Mouse (Mus musculus) T-helper 17 cell (primary cell): ENCODE measurements around the gene Cass4.

Source experiments
- in situ Hi-C, 2 experiments: fragments of 300-600 bp; cut with MboI, MseI; formaldehyde crosslinking; loops; 1 replicate in 1 of 2; 2 replicates in 1 of 2; pipeline ENCODE4 v1.15.1; 2025; ENCODE audit warnings: high pct_unique_total_duplicates in 2 of 2

The Cass4 gene

DNA sequence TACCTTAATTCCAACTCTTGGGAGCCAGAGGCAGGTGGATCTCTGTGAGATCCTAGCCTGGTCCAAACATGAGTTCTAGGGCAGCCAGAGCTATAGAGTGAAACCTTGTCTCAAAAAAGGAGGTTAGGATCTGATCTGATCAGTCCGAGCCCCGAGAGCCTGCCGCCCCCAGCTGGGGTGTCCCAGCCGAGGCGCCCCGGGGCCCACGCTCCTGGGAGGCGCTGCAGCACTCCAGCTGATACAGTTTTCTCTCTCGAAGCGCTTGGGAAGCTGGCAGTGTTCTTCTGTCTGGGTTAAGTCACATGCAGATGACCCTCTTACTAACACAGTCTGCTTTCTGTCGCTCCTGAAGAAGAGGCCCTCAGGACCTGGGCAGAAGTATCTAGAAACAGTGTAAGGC is 12.3 kb upstream of the Cass4 start:
- in situ Hi-C loops: loop anchor here in 1 of 2 experiments (5.0 to 25.0 kb wide), 2 partner anchors 66 to 631 kb away; partner anchors contain the start of genes Rae1 and Rbm38

DNA sequence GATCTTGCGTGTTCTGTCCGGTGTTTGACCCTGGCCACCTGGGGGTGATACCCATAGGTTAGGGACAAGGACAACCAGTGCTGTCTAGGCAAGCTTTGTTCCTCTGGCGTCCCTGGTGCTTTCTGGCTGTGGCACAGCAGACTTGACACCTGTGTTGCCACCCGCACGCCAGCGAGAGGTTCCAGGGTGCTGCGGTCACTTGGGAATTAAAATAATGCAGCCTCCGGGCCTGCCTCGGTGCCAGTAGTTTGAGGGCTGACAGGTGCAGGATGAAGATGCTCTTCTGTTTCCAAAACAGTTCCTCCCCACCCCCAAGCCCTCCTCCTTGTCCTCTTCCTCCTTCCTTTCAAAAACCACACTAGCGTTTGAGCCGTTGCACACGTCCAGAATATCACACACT is 11.7 kb upstream of the Cass4 start:
- in situ Hi-C loops: loop anchor here in 1 of 2 experiments (5.0 to 25.0 kb wide), 2 partner anchors 65 to 630 kb away; partner anchors contain the start of genes Rae1 and Rbm38

DNA sequence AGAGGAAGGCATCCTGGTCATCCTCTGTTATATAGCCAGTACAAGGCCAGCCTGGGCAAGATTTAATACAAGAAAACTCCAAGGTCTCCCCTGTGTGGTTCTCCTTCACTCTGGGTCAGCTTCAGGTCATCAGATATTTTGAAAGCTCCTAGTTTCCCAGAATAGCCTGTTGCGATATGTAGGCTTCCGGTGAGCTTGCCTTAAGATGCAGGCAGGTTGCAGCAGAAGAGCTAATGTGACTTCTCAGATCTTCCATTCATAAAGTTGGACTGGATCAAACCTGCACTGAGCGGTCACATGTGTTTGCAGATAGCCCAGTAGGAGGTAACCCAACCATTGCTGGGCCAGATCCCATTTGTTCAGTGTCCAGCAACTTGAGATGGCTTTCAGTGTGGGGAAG is 8.9 kb upstream of the Cass4 start:
- in situ Hi-C loops: loop anchor here in 1 of 2 experiments (5.0 to 25.0 kb wide), 2 partner anchors 63 to 628 kb away; partner anchors contain the start of genes Rae1 and Rbm38

DNA sequence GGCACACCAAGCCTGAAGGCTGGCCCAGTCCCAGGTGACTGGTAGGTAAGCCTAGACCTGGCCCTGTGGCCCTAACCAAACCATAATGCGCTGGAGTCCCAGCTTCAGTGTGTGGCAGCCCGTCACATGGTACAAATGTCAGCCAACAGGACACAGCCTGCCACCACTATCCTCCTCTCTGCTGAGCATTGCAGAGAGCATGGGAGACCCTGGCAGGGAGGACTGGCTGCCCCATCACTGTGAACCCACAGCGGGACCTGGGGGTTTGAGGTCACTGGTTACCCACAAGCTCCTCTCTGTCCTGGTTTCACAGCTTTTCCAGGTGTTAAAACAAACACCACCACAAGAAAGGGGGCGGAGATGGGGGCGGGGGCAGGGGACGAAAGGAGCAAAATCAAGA is 3.3 kb upstream of the Cass4 start:
- in situ Hi-C loops: loop anchor here in 1 of 2 experiments (25.0 kb wide), 1 partner anchor 622 kb away; the partner anchor contains the start of genes Rae1 and Rbm38

DNA sequence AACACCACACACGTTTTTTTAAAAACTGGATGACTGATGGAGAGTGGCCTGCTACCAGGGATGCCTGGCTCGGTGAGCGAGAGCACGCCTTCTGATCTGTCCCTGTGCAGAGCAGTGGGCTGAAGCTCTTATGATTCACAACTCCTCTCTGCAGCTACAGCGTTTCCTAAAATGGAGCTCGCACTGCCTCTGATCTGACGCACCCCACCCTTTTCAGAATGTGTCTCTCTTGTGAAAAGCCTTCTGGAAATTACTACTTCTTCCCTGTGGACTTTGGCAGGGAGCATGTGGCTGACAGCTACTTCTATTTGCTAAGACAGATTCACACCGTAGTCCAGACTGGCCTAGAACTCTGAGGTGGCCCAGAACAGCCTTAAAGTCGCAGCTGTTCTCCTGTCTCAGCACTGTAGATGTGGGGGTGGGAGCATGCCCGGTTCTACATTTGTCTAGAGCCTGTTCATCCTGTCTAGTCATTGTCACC is 1.5 kb upstream of the Cass4 start:
- in situ Hi-C loops: loop anchor here in 1 of 2 experiments (25.0 kb wide), 1 partner anchor 620 kb away; the partner anchor contains the start of genes Rae1 and Rbm38

DNA sequence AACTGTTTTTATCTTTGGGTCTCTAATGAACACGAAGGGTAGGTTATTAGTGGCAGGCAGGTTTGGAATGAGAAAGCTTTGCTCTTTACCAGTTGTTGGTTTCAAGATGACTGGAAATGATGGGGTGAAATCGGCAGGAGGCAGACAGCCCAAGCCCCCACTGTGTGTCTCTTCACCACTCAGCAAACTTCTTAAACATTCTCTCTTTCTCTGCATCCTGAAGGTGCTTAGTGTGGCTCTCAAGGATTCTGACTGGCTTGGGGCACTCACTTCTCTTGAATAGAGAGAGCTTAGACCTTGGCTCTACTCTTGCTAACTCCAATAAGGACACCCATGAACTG is 428 bp downstream of the Cass4 start:
- in situ Hi-C loops: loop anchor here in 1 of 2 experiments (25.0 kb wide), 1 partner anchor 618 kb away; the partner anchor contains the start of genes Rae1 and Rbm38

DNA sequence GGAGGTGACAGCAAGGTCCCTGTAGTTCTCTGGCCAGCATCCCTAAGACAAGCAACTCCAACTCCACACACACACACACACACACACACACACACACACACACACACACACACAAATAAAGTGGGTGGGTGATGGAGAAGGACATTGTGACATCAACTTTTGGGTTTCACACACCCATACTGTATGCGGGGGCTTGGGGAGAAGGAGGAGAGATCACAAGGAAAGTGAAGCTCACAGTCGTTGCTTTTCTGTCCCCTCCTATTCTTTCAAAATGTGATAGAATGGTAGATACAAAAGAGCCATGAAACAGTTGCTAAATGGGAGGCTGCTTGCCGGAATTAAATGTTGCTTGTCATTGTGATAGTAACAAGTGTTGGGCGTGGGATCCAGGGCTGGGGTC is 1.1 kb downstream of the Cass4 start:
- in situ Hi-C loops: loop anchor here (5.0 to 25.0 kb wide), 2 partner anchors 583 to 618 kb away; partner anchors contain the start of genes Rae1 (in 1 of the 2), Rbm38 (in 1 of the 2) and Spo11 (in 1 of the 2)

DNA sequence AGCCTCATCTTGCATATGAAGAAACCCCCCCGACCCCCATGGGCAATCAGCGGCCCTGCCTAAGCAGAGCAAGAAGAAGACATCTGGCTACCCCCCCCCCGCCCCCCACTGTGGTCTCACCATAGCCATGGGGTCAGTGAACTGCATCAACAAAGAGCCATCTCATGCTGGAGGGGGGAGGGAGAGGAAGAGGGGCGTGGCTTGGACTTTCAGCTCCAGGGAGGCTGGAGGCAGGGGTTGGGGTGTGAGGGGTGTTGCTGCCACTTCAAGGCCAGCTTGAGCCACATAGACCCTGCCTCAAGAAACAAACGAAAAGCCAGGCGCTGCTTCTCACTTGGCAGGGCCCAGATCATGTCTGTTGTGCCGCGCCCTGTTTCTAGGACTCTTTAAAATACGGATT is 2.4 kb downstream of the Cass4 start:
- in situ Hi-C loops: loop anchor here (5.0 to 25.0 kb wide), 2 partner anchors 581 to 616 kb away; partner anchors contain the start of genes Rae1 (in 1 of the 2), Rbm38 (in 1 of the 2) and Spo11 (in 1 of the 2)

DNA sequence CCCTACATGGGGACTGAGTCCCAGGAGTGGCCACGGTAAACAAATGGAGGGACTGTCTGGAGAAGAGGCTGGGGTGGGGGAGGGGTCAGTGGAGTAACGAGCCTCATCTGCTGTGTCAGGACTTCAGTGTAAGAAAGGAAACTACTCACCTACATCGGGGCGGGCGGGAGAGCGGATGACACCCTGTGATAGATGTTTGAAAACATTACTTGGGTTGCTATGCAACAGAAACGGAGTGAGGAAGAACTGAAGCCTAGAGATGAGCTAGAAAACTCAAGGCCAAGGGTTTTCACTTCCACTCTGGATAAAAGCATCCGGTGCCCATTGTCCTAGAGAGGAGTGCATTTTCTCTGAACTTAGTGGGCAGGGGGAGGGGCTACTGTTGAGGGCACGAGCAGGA is 6.3 kb downstream of the Cass4 start:
- in situ Hi-C loops: loop anchor here (5.0 to 25.0 kb wide), 3 partner anchors 37 to 612 kb away; partner anchors contain the start of genes Rae1 (in 1 of the 2), Rbm38 (in 1 of the 2) and Spo11 (in 1 of the 2)

DNA sequence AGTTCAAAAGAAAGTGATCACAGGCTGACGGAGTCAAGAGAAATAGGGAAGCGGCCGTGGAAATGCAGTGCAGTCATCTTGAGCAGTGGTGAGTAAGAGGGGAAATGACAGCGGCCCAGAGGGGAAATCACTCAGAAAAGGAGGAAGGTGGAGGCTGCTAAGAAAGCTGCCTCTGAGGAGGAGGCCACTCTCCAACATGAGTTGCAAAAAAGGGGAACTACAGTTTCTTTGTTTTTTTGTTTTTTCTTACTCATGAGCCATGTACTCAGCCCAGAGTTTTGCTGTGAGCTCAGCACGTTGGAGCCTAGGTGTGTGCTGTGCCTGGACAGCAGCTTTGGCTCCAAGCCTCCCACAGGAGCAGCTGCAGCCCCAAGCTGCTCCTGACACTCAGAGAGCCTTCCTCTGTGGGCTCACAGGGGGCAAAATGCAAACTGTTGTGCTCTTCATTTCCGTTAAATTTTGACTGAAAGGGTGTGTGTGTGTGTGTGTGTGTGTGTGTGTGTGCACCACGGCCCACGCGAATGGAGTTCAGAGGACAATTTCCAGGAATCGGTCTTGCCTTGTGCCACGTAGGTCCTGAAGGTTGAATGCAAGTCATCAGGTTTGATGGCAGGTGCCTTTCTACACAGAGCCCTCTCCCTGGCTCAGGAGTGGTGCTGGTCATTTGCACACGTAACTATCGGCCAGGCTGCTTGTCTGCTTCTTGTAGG is 7.7 kb downstream of the Cass4 start:
- in situ Hi-C loops: loop anchor here in 1 of 2 experiments (5.0 kb wide), 1 partner anchor 36 kb away; no protein-coding TSS in a partner anchor

DNA sequence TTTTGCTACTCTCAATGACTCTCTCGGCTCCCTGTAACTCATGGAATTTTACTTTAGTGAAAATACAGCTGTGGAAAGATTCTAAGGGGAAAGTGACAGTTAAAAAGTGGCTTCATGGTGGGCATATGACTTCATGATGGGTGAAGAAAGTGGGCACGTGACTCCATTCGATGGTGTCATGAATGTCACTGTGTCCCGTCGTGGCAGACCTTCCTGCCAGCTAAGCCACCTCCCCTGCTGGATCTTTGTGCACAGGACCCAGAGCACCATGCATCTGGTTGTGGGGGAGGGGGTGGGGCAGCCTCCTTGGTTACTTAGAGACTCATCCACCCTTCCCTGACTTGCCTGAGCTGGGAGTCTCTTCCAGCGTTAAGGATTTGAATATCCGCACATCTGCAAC is 10.6 kb downstream of the Cass4 start:
- in situ Hi-C loops: loop anchor here in 1 of 2 experiments (5.0 kb wide), 1 partner anchor 33 kb away; no protein-coding TSS in a partner anchor

DNA sequence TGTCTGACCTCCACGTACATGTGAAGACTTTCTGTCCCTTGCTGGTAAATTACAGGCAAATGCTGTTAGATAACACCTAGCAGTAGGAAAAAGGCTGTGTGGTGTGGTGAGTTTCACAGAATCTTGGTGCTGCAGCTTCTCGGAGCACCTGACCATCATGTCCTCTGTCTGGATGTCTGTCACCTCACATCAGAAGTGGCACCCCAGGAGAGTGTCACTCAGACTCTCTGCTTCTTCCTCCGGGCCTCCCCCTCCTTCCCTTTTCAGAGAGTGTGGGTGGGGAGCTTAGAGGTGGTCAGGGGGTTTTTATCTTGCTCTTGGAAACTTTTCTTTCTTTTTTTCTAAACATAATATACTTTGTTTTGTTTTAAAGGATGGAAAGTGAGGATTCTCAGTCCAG is 11.4 kb downstream of the Cass4 start:
- in situ Hi-C loops: no loop called here

DNA sequence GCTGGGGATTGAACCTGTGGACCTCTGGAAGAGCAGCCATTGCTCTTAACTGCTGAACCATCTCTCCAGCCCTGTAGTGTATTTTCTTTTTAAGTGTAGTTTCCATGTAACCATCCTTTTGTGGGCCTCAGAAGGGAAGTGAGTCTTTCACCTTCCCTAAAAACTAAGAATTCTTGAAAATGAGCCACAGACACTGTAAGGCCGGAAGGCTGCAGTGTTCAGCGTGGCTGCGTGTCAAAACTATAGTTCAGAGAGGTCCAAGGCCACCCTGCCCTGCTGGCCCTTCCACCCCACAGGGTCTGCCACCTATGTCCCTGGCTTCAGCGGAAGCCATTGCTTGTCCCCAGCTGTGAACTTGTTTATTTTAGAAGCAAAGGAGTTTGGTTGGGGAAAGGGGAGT is 12.6 kb downstream of the Cass4 start:
- in situ Hi-C loops: no loop called here

DNA sequence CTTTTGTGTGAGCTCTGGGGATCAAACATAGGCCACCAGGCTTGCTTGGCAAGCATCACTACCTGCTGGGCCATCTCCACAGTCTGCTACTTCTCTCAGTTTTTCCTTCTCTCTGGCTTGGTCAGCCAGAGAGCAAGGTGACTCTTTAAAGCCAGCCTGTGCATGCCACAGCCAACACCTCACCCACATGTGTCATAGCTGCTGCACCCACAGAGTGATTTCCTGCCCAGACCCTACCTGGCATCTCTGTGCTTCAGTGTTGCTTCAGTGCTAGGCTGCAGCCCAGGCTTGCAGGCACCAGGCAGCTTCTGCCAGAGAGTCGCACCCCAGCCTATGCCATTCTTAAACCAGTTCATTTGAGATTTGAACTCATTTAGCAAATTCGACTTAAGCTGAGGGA is 13.9 kb downstream of the Cass4 start:
- in situ Hi-C loops: no loop called here

DNA sequence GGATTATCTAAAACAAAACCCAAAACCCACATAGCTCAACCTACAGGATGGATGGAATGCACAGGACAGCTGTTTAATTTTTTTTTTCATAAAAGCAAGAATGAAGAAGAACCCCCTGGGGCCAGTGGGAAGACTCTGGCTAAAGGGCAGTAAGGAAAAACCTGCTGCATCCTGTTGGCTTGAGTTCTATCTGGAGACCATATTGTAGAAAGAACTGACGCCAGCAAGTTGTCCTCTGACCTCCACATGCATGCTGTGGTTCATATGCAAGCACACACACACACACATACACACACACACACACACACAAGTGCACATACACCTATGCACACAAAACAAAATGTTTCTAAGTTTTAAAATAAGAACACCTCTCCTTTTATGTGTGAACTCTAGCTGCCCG is 17.1 kb downstream of the Cass4 start:
- in situ Hi-C loops: no loop called here

DNA sequence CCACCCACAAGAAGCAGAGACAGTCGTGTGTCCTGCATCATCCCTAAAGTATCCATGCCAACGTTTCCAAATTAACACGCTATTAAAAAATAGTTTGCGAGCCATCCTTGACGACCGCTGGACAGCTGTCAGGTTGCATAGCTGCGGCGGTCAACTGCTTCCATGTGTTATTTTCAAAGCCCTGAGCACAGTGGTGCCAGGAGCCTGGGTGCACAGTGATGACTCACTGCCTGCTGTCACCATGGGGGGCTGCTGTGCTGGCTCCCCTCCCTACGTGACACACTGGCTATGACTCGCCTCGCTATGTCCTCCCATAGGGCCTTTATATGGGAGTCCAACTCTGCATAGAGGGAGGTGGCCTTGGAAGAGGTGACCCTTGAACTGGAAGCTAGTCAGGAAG is 17.5 kb downstream of the Cass4 start:
- in situ Hi-C loops: no loop called here

DNA sequence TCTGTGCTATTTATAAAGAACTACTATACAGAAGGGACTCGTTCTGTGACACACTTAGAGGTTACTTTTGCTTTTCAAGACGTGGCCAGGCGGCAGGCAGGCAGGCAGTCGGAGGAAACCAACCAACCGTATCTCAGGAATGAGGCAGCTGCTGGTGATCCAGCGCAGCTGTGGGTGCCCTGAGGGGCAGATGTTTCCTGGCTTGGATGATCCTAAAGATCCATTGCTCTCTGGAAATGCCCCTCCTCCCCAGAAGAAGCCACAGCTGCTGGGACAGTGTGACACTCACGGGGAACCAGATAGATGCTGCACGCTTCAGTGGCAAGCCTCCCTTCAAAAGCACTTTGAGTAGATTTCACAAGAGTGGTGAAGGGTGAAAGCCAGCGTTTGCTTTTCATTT is 18.9 kb downstream of the Cass4 start:
- in situ Hi-C loops: no loop called here

DNA sequence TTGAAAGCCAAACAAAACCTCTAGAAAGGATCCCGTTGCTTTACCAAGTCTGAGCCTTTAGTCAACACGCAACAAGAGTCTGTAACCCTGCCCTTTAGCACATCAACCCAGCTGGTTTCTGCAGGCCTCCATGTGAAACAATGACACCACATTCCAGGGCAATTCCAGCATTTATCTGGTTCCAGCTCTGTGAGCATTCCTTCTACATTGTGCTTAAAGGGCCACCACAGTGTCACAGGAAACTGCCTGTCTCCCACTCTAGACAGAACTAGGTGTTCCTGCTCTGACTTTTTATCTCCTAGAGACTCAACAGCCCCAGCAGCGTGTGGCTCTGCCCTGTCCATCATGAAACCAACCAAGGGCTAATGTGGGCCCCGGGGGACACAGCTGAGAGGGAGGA is 19.7 kb downstream of the Cass4 start:
- in situ Hi-C loops: no loop called here

DNA sequence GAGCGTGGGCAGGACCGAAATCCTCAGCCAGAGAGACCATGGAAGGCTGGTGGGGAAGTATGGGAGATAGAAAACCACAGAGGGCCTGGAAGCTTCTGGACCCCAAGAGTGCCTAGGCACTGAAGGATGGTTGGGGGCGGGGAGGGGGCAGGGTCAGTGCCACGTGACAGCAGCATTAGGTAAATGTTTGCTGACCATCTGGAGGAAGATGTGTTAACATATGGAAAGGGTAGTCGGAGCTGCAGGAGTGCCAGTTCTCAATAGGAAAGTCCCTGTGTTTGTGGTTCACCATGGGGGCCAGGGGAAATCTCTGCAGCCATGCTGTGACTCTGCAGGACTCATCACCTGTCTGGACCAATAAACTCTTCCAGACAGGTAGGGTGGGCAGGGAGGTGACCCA is 20.3 kb downstream of the Cass4 start:
- in situ Hi-C loops: no loop called here

DNA sequence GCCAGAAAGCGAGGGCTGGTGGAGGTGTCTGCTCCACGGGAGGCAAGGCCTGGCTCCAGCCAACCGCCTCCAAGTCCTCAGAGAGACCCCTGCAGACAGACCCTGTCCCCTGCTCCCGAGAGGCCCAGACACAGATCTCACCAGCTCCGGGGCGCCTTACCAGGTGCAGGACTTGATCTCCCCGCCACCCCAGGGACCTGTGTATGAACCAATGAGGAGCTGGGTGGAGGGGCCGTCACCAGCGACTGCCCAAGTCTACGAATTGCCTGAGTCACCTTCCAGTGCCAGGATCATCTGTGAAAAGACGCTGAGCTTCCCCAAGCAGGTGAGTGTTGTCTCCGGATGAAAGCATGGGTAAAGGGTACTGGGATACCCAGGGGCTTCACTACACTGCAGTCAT is 22.6 kb downstream of the Cass4 start:
- in situ Hi-C loops: no loop called here

DNA sequence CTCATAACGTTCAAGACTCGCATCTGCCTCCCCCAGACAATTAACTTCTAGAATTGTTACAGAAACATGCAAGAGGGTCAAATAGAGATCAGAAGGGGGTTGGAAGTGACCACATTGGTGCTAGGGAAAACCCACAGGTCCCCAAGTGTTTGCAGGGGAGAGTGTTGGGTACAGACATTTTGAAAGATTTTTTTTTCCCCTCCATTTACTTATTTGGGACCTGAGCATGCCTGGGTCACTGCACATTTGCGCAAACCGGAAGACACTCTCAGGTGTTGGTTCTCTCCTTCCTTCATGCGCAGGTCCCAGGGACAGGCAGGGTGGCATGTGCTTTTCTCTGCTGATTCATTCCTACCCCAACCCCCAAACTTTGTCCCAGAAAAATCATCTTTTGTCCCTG is 23.3 kb downstream of the Cass4 start:
- in situ Hi-C loops: no loop called here

DNA sequence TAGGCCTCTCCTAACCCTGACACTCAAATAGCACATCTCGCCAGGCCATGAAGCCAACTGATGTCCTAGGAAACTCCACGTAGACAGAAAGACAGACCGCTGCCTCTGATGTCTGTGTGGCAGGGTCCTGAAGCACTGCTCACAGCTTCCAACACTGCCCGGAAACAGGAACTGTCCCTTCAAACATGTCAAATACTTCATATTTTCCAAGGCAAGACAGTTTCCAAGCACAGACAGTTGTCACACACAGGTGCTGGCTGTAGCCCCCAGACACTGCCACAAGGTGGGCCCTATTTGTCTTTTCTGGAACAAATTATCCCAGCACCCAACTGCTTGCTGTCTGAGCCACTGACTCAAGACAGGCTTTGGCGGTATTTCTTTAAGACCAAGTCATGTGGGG is 24.6 kb downstream of the Cass4 start:
- in situ Hi-C loops: no loop called here

DNA sequence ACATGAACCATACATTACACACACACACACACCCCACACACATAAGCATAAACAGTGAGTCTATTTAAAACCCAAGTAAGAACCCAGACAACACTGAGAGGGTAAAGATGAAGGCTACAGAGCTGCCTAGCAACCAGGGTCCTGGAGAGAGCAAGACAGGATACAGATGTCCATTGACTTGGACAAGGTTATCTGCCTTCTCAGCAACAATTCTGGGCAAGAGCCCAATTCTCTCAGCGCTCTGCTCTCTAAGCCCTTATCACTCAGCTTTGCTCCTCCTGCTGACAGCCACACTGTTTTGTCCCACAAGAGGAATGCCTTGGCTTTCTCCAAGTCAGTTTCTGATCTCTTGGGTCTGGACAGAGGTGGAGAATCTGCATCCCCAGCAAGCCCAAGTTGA is 37.0 kb downstream of the Cass4 start:
- in situ Hi-C loops: loop anchor here in 1 of 2 experiments (10.0 kb wide), 1 partner anchor 654 kb away; no protein-coding TSS in a partner anchor
